Mouse (Mus musculus): ENCODE results near the gene Nfxl1.

Gene Nfxl1

DNA sequence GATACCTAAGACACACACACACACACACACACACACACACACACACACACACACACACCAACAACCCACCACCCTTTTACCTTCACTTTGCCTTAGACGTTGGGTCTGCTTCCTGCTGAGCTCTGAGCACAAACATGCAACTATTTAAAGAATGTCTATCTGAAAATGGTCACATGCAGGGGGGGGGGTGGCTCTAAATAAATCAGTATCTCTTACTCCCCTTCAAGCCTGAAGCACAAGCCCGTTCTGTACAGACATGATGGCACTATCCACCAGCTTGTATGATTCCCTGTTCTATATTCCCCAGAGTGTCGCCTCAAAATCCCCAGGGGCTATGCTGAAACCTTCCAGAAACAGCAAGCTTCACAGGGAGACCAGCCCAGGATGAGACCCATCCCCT is 57.7 kb downstream of the Nfxl1 start:
- DNase-seq (ENCODE audit: low read depth, low spot score), result no peak

- no peak for DNase-seq (ENCODE audit: low read depth, low spot score)
Measured at GRCm38 (mm10) chr5:72498271-72498670, 61.2 kb downstream of the Nfxl1 start.

DNA sequence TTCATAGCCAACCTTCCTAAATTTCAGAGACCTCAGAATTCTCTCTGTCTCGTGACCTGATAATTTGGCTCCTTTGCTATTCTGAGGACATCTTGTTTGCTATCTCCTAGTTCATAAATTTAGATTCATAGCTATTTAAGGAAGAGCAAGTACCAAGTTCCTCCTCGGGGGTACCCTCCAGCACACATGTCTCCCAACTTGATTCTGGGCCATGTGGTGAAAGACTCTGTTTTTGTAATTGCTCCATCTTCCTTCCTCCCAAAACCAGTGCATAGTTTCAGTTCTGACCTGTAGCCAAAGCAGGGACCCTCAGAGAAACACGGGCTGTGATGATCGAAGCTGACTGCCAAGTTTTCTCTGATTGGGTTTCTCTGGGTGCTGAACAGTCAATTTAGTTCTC is 62.7 kb downstream of the Nfxl1 start:
- DNase-seq (ENCODE audit: low read depth, low spot score), result no peak

- DNase-seq (ENCODE audit: low read depth, low spot score), result no peak
Measured at GRCm38 (mm10) chr5:72493906-72494305, 65.6 kb downstream of the Nfxl1 start.

GRCm38 (mm10) chr5:72491232-72491631 is 68.3 kb downstream of the Nfxl1 start:
- DNase-seq (ENCODE audit: low read depth, low spot score), result no peak

- DNase-seq (ENCODE audit: low read depth, low spot score), result peak; percentile 79
Measured at GRCm38 (mm10) chr5:72480456-72480855, 79.0 kb downstream of the Nfxl1 start.

DNA sequence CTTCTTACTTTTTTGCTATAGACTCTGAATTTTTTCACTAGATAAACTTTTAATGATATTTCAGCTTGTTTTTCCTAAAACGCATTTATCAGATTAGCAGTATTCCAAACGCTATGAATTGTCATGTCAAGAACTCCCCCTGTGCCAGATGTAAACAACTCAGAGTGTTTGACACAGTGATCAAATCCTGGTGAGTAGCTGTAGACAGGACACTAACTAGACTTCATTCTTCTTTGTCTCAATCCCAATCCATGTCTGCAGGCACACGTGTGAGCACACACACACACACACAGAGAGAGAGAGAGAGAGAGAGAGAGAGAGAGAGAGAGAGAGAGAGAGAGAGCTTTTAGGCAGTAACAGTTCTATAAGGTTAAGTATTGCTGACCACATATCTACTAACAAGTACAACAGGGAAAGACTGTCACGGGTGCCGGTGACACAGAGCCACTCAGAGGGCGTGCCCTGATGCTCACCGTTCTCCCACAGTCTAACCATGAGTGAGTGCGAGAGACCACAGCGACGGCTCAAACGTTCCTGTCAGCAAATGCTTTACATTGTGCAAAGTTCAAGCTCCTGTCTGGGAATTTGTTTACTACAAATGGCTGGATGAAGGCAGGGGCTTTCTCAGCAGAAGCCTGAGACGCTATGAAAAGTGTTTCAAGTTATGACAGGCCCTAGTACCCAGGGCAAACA is 87.0 kb downstream of the Nfxl1 start:
- DNase-seq (ENCODE audit: low read depth, low spot score), result no peak

GRCm38 (mm10) chr5:72471746-72472145 is 87.7 kb downstream of the Nfxl1 start:
- DNase-seq (ENCODE audit: low read depth, low spot score), result no peak

- DNase-seq (ENCODE audit: low read depth, low spot score), result no peak
Measured at GRCm38 (mm10) chr5:72464932-72465331, 94.6 kb downstream of the Nfxl1 start.
